ENCODE assay signal across 12 mouse cellular contexts in genomic region chr11:119685910-119686659, GRCm38 (mm10).
A peak's percentile ranks its signal among the peaks of the same experiment; 100 is the strongest.
DNase-seq lines count a peak whose midpoint lies in the region; ATAC-seq and TF ChIP-seq lines count a peak whose summit lies in the region.
"Had no signal": no experiment of that assay in that cellular context is flagged by ENCODE, and none has a peak within 500 bp of the region (broad histone marks: within the 10 kb centered on the region; RNA-seq: fewer than 3 reads in every experiment).

No protein-coding gene starts in this region.

- no peak overlapping the region for H3K4me3 ChIP-seq in embryonic facial prominence, embryonic 13.5 days
- H3K4me3 ChIP-seq in embryonic facial prominence, embryonic 10.5 days: no peak overlapping the region
- H3K4me3 ChIP-seq in hindbrain, postnatal 0 days (ENCODE audit: low read length): no peak overlapping the region
- H3K4me3 ChIP-seq in hindbrain, embryonic 12.5 days: no peak overlapping the region
- peak overlapping the region; percentile 29 for H3K4me3 ChIP-seq in megakaryocyte, embryonic 14.5 days (replicated peaks)
- H3K4me3 ChIP-seq in limb, embryonic 15.5 days: no peak overlapping the region
- H3K4me3 ChIP-seq: liver, embryonic 12.5 days had no signal

- no peak overlapping the region for H3K9ac ChIP-seq in embryonic facial prominence, embryonic 13.5 days
- no peak overlapping the region for H3K9ac ChIP-seq in hindbrain, postnatal 0 days (replicated peaks; ENCODE audit: low read length)
- H3K9ac ChIP-seq in hindbrain, embryonic 12.5 days: no peak overlapping the region
- H3K9ac ChIP-seq in limb, embryonic 15.5 days: no peak overlapping the region
- H3K9ac ChIP-seq: liver, embryonic 12.5 days had no signal

- no peaks in the 10 kb centered on the region for H3K36me3 ChIP-seq in embryonic facial prominence, embryonic 13.5 days
- H3K36me3 ChIP-seq in embryonic facial prominence, embryonic 10.5 days (replicated peaks): peaks cover 7% of the 10 kb centered on the region; the same call in 1 of the 2 replicates
- H3K36me3 ChIP-seq in hindbrain, postnatal 0 days (ENCODE audit: insufficient read depth, low read length): no peaks in the 10 kb centered on the region
- no peaks in the 10 kb centered on the region for H3K36me3 ChIP-seq in hindbrain, embryonic 12.5 days
- peaks cover 17% of the 10 kb centered on the region for H3K36me3 ChIP-seq in megakaryocyte, embryonic 14.5 days (replicated peaks; ENCODE audit: low read length)
- 0 out of 2 replicates have a peak, but pooled peaks cover 3% of the 10 kb centered on the region for H3K36me3 ChIP-seq in limb, embryonic 15.5 days
- H3K36me3 ChIP-seq: liver, embryonic 12.5 days had no signal

- WGBS in embryonic facial prominence, embryonic 13.5 days: 70% methylated on average over 2 of the region's 2 CpGs
- 82% methylated on average over 2 of the region's 2 CpGs for WGBS in embryonic facial prominence, embryonic 10.5 days
- WGBS in hindbrain, postnatal 0 days: 52% methylated on average over 2 of the region's 2 CpGs
- 81% methylated on average over 2 of the region's 2 CpGs for WGBS in hindbrain, embryonic 12.5 days
- 61% methylated on average over 2 of the region's 2 CpGs for WGBS in limb, embryonic 15.5 days

- H3K27me3 ChIP-seq in embryonic facial prominence, embryonic 13.5 days: no peaks in the 10 kb centered on the region
- H3K27me3 ChIP-seq in embryonic facial prominence, embryonic 10.5 days (replicated peaks; ENCODE audit: low read depth, poor library complexity, severe bottlenecking): no peaks in the 10 kb centered on the region
- no peaks in the 10 kb centered on the region for H3K27me3 ChIP-seq in hindbrain, postnatal 0 days (ENCODE audit: insufficient read depth, low read length)
- no peaks in the 10 kb centered on the region for H3K27me3 ChIP-seq in hindbrain, embryonic 12.5 days
- H3K27me3 ChIP-seq in megakaryocyte, embryonic 14.5 days (replicated peaks): no peaks in the 10 kb centered on the region
- no peaks in the 10 kb centered on the region for H3K27me3 ChIP-seq in limb, embryonic 15.5 days
- H3K27me3 ChIP-seq: liver, embryonic 12.5 days had no signal

- peaks cover 56% of the 10 kb centered on the region for H3K4me1 ChIP-seq in embryonic facial prominence, embryonic 13.5 days
- H3K4me1 ChIP-seq in embryonic facial prominence, embryonic 10.5 days: peaks cover 51% of the 10 kb centered on the region
- peaks cover 27% of the 10 kb centered on the region for H3K4me1 ChIP-seq in hindbrain, postnatal 0 days (ENCODE audit: insufficient read depth, low read length)
- H3K4me1 ChIP-seq in hindbrain, embryonic 12.5 days: peaks cover 24% of the 10 kb centered on the region
- H3K4me1 ChIP-seq in megakaryocyte, embryonic 14.5 days: peaks cover 93% of the 10 kb centered on the region
- peaks cover 24% of the 10 kb centered on the region for H3K4me1 ChIP-seq in limb, embryonic 15.5 days

- H3K27ac ChIP-seq in embryonic facial prominence, embryonic 13.5 days: peak overlapping the region; percentile 62
- H3K27ac ChIP-seq in embryonic facial prominence, embryonic 10.5 days (replicated peaks): no peak overlapping the region
- H3K27ac ChIP-seq in hindbrain, postnatal 0 days: 0 out of 2 replicates have a peak overlapping the region, but pooled peaks have one; percentile 13
- H3K27ac ChIP-seq in hindbrain, embryonic 12.5 days: no peak overlapping the region
- H3K27ac ChIP-seq in limb, embryonic 15.5 days: peak overlapping the region; percentile 17; the same call in 1 of the 2 replicates
- H3K27ac ChIP-seq: kidney, postnatal 0 days; liver, embryonic 12.5 days had no signal

- no peak for DNase-seq in embryonic facial prominence, embryonic 10.5 days (ENCODE audit: low spot score)
- DNase-seq in hindbrain, postnatal 0 days (ENCODE audit: low spot score): no peak
- DNase-seq in left cerebral cortex, adult 18-20 months (ENCODE audit: low spot score in 2 of 2): no peak
- DNase-seq: B cell, adult 2 months; cerebellum, postnatal 36 days had no signal

- TF ChIP-seq CTCF in hindbrain, postnatal 0 days (IDR thresholded peaks at IDR 0.05; ENCODE audit: low read depth): no peak

- no peaks in the 10 kb centered on the region for H3K9me3 ChIP-seq in embryonic facial prominence, embryonic 13.5 days
- H3K9me3 ChIP-seq in embryonic facial prominence, embryonic 10.5 days: no peaks in the 10 kb centered on the region
- no peaks in the 10 kb centered on the region for H3K9me3 ChIP-seq in hindbrain, postnatal 0 days (ENCODE audit: low read length)
- H3K9me3 ChIP-seq in hindbrain, embryonic 12.5 days (replicated peaks): no peaks in the 10 kb centered on the region
- H3K9me3 ChIP-seq in megakaryocyte, embryonic 14.5 days: no peaks in the 10 kb centered on the region
- H3K9me3 ChIP-seq in limb, embryonic 15.5 days: no peaks in the 10 kb centered on the region
- H3K9me3 ChIP-seq: liver, embryonic 12.5 days had no signal

- no peak for ATAC-seq in embryonic facial prominence, embryonic 13.5 days (ENCODE audit: insufficient number of reproducible peaks, insufficient read depth, low FRiP score, low TSS enrichment, low read depth)
- no peak for ATAC-seq in hindbrain, postnatal 0 days
- no peak for ATAC-seq in hindbrain, embryonic 12.5 days (ENCODE audit: low FRiP score)
- no peak for ATAC-seq in megakaryocyte, adult 5-6 weeks (ENCODE audit: poor library complexity, severe bottlenecking)
- ATAC-seq in limb, embryonic 15.5 days (ENCODE audit: insufficient number of reproducible peaks, low FRiP score, low TSS enrichment, low read depth): no peak
- ATAC-seq: liver, embryonic 12.5 days had no signal

- H3K4me2 ChIP-seq in embryonic facial prominence, embryonic 13.5 days: no peak overlapping the region
- no peak overlapping the region for H3K4me2 ChIP-seq in hindbrain, postnatal 0 days (ENCODE audit: low read depth, low read length)
- no peak overlapping the region for H3K4me2 ChIP-seq in hindbrain, embryonic 12.5 days (replicated peaks)
- H3K4me2 ChIP-seq in limb, embryonic 15.5 days: no peak overlapping the region
- H3K4me2 ChIP-seq: liver, embryonic 12.5 days had no signal

Comparison
In these comparisons a context has a peak if more than half of its experiments do, and no peak if none do; other contexts are left out.
1. H3K27ac ChIP-seq: peak in embryonic facial prominence, embryonic 13.5 days (single experiment), hindbrain, postnatal 0 days (single experiment) and limb, embryonic 15.5 days (single experiment); none in embryonic facial prominence, embryonic 10.5 days (single experiment) and hindbrain, embryonic 12.5 days (single experiment).